Mouse (Mus musculus) regulatory T cell (primary cell): Measurements from ENCODE around the gene Stab2.

Experiments used
- in situ Hi-C: fragments of 300-600 bp; cut with MboI, MseI; formaldehyde crosslinking; loops from one replicate; pipeline ENCODE4 v1.15.1; 2025; ENCODE audit warnings: high pct_unique_total_duplicates

Gene Stab2

DNA sequence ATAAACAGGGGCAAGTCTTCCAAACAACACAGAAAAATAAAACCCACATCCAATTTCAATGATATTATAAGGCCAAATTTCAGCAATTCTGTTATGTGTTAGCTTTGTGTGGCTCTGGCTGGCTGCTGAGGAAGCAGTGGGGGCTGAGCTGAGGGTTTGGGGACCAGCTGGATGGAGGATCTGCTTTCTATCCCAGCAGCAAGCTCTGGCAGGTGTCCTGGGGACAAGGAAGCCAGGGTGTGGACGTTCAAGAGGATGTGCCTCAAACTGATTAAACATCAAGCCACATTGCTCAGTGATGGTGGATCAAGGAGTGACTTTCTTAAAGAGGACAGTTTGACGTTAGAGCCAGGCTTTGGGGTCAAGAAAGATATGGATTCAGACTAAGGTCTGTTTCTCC lies 112.3 kb downstream of the Stab2 start:
- in situ Hi-C loops = no loop called here

DNA sequence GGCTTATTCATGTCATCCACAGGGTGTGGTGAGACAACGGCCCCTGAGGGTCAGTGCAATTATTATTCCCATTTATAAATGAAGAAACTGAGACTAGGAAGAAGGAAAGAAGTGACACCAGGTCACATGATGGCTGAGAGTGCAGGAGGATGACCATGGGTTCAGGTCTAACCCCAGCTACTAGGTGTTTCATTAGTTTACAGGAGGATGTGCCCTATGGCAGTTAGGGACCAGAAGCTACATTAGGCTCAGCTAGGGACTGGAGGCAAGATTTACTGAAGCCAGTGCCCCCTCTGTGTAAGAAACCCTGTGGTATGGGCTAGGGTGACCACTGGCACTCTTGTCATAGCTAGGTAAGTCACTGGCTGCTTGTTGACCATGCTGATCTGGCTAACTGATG lies 116.8 kb downstream of the Stab2 start:
- in situ Hi-C loops = no loop called here

DNA sequence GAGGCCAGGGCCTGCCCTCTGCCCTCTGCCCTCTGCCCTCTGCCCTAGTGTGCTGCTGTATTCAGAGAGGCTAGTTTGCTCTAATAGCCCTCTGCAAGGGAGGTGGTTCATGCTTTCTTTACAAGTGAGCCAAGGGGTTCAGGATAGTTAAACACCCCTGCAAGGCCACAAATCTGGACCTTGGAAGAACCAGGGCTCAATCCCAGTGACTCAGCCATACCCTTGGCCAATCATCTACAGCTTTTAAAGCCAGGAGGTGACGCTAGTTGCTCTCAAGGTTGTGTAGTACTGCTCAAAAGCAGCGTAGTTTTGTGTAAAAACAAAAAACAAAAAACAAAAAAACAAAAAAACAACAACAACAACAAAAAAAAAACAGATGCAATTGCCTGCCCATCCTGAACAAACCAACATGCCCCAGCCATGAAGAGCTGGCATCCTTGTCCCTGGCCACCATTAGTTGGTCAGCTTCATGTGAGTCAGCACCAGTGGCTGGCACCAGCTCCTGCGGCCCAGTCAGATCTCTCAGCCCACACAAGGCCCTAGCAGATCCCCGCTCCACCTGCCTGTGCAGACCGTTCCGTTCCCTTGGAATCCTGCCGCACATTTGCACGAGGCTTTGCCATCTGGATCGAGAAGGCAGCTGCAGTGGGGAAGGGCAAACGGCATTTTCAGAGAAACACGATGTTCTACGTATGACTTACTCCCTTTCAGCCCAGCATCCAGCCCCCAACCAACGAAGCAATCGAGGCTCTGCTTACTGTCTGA lies 117.5 kb downstream of the Stab2 start:
- in situ Hi-C loops = no loop called here

DNA sequence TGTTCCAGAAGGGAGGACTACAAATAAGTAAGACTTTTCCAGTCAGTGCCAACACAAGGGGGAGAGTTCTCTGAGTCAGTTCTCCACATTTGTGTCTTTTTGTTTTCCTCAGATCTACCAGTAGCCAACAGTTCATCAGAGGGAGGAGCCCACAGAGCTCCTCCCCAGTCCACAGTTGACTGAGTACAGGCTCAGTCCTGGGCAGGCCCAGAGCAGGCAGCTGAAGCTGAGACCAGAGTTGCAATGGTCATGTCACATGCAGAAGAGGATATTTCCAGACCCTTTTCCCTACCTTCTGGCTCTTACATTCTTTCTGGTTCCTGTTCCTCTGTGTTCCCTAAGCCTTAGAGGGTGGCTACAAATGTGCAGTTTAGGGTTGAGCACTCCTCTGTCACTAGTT lies 118.4 kb downstream of the Stab2 start:
- in situ Hi-C loops = no loop called here

DNA sequence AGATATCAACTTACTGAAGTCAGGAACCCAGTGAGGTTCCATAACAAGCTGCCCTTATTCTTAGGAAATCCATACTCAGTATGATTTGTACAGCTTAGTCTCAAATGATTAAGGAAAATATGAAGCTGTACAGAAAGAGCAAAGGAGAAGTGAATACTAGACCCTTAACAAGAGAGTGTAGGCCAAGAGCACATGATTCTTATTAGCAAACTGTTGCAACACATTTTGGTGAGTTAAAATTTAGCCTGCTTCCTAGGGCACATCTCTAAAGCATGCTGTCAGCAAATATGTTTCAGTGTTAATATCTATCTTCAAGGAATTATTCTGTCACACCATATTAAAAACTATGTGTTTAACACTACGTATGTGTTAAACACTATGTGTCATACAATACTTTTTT lies 121.4 kb downstream of the Stab2 start:
- in situ Hi-C loops = no loop called here

DNA sequence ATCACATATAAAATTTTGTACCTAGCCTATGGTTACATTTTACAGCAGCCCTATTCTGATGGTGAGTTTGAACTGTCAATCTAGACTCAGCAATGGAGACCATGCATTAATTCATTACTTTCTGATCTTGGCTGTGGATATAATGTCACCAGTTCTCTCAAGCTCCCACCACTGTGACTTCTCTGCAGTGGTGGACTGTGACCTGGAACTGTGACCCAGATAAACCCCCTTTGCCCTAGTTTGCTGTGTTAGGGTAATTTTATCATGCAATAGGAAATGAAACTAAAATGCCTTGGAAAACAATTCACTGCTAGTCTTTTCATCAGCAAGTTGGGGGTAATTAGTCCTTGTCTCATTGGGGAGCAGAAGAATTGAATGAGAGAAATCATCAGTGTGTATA lies 126.4 kb downstream of the Stab2 start:
- in situ Hi-C loops = no loop called here

DNA sequence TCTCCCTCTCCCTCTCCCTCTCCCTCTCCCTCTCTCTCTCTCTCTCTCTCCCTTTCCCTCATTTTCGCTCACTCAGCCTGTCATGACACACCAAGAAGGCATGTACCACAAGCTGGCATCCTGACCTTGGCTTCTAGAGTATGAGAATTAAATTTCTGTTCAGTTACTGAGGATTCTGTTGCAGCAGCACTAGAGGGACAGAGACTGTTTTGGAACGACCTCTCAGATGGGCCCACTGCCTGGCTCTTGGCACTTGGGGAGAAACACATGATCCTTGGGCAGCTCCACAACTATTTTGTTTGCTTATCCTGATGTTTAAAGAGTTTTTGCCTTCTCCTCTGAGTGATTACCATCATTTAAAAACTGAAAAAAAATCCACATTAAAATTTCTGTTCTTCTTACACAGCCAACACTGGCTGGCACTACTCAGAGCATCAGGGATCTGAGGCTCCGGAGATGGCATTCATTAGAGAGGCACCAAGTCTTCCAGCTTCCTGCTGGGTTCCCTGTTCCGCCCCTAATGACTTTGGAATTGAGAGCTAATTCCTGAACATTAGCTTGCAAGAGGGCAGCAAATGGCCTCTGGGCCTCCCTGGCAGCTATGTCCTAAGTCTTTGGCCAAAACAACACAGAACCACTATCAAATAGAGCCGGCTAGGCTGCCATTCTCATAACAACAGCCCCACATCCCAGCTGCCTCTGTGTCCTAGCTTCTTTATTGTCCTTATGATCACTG lies 127.6 kb downstream of the Stab2 start:
- in situ Hi-C loops = no loop called here

DNA sequence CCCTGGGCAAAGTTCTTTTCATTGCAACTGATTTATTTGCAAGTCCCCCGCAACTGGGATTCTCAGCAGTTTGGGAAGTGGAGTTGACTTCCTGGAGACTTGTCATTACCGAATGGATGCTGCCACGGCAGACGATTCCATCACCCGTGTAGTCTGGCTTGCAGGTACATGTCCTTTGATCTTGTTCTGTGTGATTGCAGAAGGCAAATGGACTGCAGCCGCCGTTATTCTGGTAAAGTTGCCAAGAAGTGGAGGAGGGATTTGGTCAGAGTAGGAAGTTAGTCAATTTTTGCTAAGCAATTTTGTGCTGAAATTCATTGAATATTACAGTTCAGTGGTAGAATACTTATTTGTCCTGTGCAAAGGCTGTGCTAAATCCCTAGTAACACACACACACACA lies 129.1 kb downstream of the Stab2 start:
- in situ Hi-C loops = no loop called here

DNA sequence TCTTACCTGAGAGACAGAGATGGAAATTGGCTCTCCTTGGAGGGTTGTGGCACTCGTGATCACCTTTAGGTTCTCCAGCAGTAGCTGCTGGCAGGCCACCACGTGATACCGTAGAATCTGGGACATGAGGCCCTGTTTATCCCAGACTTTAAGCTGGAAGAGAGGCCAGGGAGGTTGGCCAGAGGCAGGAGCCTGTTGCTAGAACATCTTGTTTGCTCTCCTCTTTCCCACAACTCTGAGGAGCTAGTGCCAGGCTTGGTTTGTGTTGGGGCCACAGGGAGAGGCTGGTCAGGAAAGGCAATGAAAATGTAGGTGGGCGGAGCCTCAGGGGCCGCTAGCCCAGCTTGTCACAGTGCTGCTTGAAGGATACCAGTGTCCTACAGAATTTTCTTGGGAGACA lies 135.2 kb downstream of the Stab2 start:
- in situ Hi-C loops = no loop called here

DNA sequence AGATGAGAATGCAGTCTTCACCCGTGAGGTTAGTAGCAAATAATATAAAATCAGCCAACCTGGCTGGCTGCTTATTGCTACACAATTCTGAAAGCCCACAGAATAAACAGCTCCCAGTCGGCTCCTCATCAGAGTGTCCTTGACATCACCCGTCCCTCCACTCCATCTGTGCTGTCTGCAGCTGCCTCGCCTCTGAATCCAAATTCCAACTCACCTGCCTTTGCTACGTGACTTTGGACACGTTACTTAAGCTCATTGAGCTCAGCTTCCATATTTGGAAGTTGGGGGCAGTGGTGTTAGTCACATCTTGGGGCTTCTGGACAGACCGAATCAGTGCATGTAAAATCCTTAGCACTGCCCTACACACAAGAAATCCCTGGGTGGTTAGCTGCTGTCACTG lies 135.7 kb downstream of the Stab2 start:
- in situ Hi-C loops = no loop called here

DNA sequence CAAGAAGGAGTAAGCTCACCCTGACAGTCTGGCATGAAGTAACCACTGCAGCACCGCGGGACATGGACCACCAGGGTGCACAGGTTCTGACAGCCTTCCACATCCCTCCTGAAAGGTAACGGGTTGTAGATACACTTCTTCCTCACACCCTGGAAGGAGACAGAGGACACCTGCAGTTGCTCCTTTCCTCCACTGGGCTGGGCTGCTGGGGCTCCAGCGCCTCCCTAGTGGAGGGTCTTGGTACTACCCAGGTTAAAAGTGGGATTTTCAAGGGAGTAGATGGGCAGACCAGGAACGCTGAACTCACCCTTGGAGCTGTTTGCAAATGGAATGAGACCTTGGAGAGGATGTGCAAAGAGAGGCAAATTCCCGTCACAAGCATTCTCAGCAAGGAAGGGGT lies 144.4 kb downstream of the Stab2 start:
- in situ Hi-C loops = no loop called here

DNA sequence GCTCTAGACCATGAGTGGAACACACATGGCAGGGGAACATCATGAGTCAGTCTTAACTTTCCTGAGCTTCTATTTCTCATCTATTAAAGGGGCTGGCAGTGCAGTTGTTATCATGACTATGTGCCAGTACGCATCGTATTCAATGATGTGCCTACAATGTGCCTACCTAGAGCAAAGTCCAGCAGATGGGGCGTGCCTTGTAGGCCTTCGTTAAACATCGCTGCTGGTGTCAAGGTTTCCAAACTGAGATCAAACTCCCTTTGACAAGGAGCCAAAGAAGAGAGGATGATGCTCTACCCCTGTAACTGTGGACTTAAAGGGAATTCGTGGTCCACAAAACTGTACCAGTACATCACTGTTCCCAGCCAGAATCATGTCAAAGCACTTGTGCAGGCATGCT lies 145.3 kb downstream of the Stab2 start:
- in situ Hi-C loops = no loop called here

DNA sequence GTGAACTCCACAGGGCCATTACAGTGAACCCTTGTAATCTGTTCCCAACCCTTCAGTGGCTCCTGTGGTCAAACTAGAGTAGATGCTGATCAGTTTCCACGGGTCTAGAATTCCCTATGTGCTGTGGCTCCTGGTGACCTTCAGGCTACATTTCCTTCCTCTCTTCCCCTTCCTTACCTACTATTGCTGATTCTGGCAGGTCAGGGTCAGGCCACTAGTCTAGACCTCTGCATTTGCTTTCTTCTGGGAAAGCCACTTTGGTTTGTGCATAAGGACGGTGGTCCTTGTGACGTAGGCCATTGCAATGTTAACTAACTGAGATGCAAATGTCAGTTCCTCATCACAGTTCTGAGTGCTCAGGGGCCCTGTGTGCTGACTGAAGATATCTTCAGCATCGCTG lies 147.4 kb downstream of the Stab2 start:
- in situ Hi-C loops = no loop called here

DNA sequence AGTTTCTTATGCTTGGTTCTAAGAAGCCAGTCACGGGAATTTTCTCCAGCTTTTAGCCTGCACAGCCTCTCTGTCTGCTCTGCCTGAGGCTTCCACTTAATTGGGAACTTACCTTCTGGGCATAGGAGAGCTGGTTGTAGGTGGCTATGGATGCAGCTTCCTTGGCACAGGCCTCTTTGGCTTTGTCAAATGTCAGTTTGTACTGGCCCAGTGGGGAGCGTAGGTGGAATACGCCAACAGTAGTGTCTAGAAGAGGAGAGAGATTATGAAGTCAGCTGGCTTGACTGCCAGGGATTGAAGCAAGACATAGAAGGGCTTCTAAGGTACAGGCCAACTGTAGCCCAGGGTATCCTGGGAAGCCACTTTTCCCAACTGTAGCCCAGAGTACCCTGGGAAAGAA lies 154.4 kb downstream of the Stab2 start:
- in situ Hi-C loops = no loop called here

DNA sequence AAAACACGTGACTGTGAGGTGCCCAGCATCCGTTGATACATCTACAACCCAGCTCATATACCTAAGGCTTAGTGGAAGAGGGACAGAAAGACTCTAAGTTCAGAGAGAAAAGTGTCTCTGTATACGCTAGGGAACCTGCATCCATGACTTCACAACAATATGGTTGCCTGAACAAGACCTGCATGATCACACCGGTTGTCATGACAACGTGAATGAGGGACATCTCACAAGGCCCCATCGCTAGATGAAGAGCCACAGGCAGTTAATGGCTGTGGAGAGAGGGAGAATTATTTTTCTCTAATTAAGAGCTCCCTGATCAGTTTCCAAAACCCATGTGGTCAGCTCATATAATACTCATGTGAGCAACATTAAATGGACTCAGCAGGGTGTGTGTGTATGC lies 155.7 kb downstream of the Stab2 start:
- in situ Hi-C loops = no loop called here

DNA sequence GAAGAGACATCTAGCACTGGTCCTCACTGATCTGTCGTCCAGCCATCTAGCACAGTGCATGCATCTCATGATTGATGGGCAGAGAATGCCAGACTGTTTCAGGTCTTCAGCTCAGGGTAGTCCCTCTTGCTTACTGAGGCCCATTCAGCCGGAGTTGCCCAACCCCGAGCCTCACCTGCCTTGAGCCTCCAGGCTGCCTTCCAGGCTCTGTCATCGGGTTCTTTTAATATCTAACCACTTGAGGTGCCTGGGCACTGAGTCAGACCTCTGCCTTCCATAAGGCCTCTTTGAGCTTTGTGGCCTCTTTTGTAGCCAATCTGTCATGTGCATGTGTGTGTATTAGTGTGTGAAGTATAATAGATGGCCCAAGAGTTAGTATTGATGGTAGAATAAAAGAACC lies 158.3 kb downstream of the Stab2 start:
- in situ Hi-C loops = no loop called here

DNA sequence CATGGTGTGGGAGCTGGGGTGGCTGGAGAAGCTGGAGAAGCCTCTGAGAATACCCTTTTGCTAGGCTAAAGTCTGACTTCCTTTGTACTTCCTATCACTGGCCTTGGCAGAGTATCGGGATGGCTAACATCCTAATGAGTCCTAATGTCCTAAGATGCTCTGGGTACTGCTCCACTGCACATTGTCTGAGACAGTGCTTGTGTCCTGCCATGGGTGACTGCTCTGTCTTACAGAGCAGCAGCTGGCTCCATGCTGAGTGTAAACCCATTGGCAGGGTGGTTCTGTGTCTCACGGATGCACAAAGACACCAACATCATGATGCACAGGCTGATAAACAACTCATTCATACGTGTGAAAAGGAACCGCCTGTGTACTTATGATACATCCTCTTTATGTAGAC lies 158.7 kb downstream of the Stab2 start:
- in situ Hi-C loops = no loop called here

DNA sequence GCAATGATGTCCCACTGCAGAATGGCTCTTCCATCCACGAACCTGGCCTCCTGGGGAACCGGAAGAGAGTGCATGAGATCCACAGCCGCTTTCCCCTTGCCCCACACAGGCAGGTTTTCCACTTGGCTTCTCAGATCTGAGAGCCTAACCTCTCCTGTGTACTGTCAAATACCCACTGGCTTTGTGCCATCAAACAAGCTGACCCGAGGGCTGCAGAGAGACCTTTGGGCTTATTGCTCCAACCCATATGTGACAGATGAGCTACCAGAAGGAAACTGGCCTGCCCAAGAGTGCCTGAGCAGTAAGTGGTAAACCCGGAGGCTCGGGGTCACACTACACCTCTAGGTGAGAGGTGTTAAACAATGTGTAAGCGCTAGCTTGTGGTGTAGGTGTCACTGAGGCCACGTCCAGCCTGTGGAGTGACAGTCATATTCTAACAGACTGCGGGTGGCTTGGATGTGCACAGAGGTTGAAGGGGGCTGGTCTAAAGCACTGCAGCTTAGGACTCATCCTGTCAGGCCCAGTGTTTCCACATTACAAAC lies 160.8 kb downstream of the Stab2 start:
- in situ Hi-C loops = no loop called here

DNA sequence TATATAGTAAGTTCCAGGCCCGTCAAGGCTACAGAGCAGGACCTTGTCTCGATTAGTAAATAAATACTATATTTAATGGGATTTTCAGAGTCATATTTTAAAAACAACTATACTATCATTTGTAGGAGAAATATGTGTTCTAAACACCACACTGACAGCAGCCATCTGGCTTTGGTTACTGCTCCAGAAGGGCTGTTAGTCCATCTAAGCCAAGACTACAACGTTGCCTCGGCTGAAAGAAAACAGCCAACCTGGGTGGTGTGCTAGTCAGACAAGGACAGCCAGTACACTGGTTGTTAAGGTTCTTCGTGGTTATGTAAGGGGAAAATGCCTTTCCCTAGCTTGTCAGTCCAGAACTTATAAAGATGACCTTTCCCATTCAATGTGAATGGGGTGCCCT lies 165.2 kb downstream of the Stab2 start:
- in situ Hi-C loops = no loop called here

DNA sequence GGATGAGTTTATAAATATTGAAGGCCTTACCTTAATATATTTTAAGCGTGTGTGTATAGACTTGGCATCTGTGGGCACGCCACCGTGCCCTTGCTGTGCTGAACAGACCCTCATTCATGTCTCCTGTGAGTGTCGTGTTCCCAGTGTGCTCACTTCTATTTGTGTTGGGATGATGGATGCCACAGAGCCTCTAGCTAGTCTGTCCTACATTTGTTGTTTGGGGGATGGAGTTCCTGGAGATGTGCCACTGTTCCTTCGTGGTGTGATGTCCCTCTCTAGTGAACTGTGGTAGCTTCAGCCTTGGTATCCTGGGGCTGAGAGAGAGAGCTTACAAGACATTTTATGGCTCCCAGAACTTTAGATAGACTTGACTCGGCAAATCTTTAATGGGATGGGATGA lies 169.0 kb downstream of the Stab2 start:
- in situ Hi-C loops = no loop called here

DNA sequence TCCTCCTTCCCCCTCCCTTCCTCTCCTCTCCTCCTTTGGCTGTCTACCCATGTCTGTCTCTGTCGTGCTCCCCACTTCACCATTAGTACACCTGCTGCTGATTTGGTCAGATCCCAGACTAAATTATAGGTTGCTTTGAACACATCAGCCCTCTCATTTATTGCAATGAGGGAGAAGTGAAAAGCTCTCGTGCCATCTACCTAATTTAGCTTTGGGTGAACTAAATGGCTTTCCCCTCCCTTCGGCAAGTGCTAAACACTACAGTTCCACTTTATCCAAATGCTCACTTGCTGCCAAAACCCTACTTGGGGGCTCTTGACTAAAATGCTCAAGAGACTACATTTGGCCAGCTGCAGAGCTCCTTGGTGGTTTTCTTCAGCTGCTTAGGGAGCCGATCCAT lies 171.0 kb downstream of the Stab2 start:
- in situ Hi-C loops = no loop called here

DNA sequence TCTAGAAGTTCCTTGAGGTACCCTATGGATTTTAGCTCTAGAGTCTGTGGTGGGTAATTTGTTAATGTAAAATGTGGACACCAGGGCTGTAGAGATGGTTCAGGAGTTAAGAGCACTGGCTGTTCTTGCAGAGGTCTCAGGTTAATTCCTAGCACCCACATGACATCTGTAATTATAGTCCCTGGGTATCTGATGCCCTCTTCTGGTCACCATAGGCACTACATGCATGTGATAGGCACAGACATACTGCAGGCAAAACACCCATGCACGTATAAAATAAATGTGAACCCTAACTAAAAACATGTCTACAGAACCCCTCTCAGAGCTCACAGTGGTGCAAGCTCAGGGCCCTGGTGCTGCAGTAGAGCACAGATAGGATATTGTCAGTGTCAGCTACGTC lies 178.3 kb downstream of the Stab2 start:
- in situ Hi-C loops = no loop called here
